Mouse (Mus musculus) skeletal muscle tissue, postnatal 0 days (tissue): ENCODE measurements around the gene Magel2. TPM values are rescaled to one million over a fixed set of nuclear protein-coding genes. Genes with fewer than 3 reads are reported as not detected.

Experiments
- polyA plus RNA-seq: library from polyadenylated mRNA; unstranded; fragments of >200 nt; fragmentation: Nextera tagmentation; extraction: Ambion mirVana; gene quantifications from 2 replicates; pipeline ENCODE4 v1.2.1, GENCODE M21; 2015

Gene Magel2
- 8.2 and 11.3 TPM in 2 replicates for polyA plus RNA-seq

DNA sequence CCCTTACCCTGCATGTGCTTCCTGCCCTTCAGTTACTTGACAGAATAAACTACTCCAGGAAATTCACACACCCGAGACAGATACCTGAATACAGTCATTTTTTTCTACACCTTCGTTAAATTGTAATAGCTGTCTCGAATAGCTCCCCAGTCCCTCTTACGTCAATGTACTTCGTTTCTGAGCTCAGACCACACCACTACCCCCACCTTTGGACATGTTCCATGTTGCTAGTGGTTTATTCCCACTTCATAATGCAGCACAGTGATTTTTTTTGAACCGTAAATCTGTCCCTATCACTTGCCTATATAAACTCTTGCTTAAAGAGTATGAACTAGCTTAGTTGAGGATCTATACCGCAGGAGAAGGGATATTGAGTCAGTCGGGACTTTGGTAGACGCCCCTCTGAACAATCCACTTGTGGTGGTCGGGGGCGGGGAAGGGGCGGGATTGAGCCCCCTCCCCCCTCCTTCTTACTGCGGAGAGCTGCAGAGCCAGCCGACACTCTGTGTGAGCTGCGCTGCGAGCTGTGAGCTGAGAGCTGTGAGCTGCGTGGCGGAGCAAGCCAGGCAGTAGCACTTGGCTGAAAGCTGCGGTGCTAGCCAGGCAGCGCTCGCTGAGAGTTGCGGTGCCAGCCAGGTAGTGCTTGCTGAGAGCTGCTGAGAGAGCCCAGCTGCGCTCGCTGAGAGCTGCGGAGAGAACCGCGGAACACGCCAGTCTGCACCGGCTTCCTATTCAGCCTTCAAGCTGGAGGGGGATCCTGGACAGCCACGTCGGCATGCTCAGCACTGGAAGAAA, at the start of gene Magel2:
Gene Magel2 (plus strand): TSS at position 501 of the 795 bp plus-strand sequence.

DNA sequence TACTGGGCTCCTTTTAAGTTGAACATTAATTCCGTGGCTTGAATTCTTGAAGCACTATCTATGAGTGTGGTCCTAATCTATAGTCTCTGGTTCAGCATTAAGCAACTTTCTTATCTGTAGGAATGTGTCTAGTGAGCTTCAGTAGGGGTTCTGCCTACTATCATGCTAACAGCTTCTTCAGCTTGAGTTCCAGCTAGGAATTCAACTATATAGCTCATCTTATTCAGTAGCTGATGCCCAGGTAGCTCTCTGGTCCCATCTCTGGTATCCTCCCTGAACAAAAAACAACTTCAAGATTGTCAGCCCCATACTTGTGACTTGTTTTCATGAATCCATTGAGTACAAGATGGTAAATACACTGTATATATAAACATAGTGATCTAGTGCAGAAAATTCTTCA, 30.5 kb upstream of the Magel2 start, which contains the start of gene Ndn:
Gene Ndn (plus strand): TSS at position 301 of the 400 bp plus-strand sequence.

DNA sequence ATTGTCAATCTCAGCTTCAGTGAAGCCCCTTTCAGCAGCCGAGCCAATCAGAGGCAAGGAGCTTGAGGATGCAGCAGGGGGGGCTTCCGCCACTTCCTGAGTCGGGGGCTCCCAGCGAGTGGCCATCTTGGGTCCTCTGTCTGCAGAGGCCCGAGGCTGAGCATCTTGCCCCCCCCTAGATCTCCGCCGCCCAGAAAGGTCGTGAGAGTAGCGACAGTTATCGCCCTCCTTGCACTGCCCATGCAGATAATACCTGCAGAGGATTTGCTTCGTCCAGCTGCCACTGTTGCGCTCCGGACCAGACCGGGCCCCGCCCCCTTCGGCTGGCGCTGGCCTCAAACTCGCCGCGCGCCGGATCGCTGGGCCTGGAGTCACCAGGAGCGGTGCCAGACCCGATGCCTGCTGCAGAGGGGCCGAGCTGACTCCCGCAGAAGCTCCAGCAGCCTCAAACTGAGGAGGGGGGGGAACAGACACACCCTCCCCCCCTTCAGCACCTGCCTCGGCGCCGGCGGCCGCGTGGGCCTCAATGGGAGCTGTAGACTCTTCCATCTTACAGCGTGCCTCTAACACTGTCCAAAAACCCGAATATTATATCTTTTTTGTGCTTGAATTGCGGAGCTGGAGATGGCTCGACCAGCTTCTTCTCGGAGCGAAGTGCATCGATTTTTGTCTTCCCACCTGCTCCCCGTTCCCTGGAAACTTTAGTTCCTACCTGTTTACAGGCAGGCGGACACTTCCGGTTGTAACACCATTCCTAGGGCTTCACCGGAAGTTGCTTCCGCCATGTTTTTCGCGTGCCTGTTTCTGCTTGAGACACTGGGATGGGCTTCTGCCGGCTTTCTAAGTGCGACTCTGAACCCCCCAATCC, 42.9 kb downstream of the Magel2 start, which contains the start of gene Mkrn3:
Gene Mkrn3 (minus strand): TSS at position 647 of the 868 bp plus-strand sequence.

Other genes with a start within 250 kb of the Magel2 start
- 209 and 221 TPM in 2 replicates for gene Ndn, start 30.4 kb upstream of the Magel2 start, polyA plus RNA-seq
- 2.8 and 3.1 TPM in 2 replicates for gene Mkrn3, start 43.1 kb downstream of the Magel2 start, polyA plus RNA-seq
- gene Peg12, start 87.5 kb downstream of the Magel2 start, polyA plus RNA-seq = 13.8 and 15.3 TPM in 2 replicates